Comparison of ENCODE assay signal across 14 mouse cellular contexts in genomic region chr10:121542156-121542555, GRCm38 (mm10).
"Had no signal": no experiment of that assay in that cellular context is flagged by ENCODE, and none has a peak within 500 bp of the region (broad histone marks: within the 10 kb centered on the region; RNA-seq: fewer than 3 reads in every experiment).

No protein-coding gene starts in this region.

- H3K4me2 ChIP-seq: kidney, embryonic 15.5 days; limb, embryonic 12.5 days; liver, embryonic 13.5 days; lung, embryonic 15.5 days; midbrain, embryonic 13.5 days; neural tube, embryonic 15.5 days had no signal

- ATAC-seq: liver, postnatal 0 days; midbrain, embryonic 13.5 days had no signal

- H3K27ac ChIP-seq: kidney, embryonic 15.5 days; limb, embryonic 12.5 days; liver, embryonic 13.5 days; lung, embryonic 15.5 days; macrophage; midbrain, embryonic 13.5 days; neural tube, embryonic 15.5 days had no signal

- H3K27me3 ChIP-seq: kidney, embryonic 15.5 days; limb, embryonic 12.5 days; liver, embryonic 13.5 days; lung, embryonic 15.5 days; midbrain, embryonic 13.5 days; neural tube, embryonic 15.5 days had no signal

- DNase-seq: kidney, postnatal 14 days; liver; liver, embryonic 13.5 days; liver, postnatal 0 days; lung, postnatal 14 days; right cerebral cortex, adult 18-20 months; right cerebral cortex, postnatal 25 days had no signal

- H3K9ac ChIP-seq: kidney, embryonic 15.5 days; limb, embryonic 12.5 days; liver, embryonic 13.5 days; liver, postnatal 0 days; lung, embryonic 15.5 days; midbrain, embryonic 13.5 days; neural tube, embryonic 15.5 days had no signal

- H3K9me3 ChIP-seq: kidney, embryonic 15.5 days; limb, embryonic 12.5 days; liver, embryonic 13.5 days; lung, embryonic 15.5 days; midbrain, embryonic 13.5 days; neural tube, embryonic 15.5 days had no signal

- H3K4me3 ChIP-seq: kidney, embryonic 15.5 days; limb, embryonic 12.5 days; liver, embryonic 13.5 days; lung, embryonic 15.5 days; midbrain, embryonic 13.5 days; myocyte; neural tube, embryonic 15.5 days had no signal

- H3K4me1 ChIP-seq: kidney, embryonic 15.5 days; limb, embryonic 12.5 days; lung, embryonic 15.5 days; midbrain, embryonic 13.5 days; neural tube, embryonic 15.5 days had no signal
